Mouse (Mus musculus): ENCODE measurements at regions not wholly inside any gene's neighbourhood (a gene's known extent, or its start where the extent isn't known, plus 50 kb on each side); places are given as distances from the start of the nearest gene placed in this dataset.

DNA sequence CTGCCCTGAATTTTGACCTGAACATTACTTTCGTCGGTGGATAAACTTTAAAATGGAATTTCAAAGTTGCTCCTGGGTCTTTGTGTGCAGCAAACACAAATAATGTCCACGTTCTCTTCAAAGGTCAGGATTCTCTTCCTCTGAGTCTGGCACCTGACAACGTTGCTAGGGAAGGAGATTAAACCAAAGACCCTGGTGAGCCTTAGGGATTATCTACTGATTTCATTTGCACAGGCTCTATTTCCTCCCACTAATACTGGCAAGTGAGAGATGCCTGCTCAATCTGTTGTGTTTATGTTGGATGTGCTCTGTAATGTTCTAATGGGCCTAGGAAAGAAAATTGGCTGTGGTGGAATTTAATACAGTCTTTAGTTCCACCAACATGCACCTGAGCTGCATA lies 291.0 kb upstream of the Atp11b start:
- WGBS: 58% methylated on average over 4 of the region's 4 CpGs
- DNase-seq: no peak
- Histone ChIP-seq H3K4me3 (replicated peaks; ENCODE audit: insufficient read depth, low read depth, low read length) (no peak overlapping the region), H3K27ac (ENCODE audit: insufficient read depth, low read length) (no peak overlapping the region), H3K4me1 (ENCODE audit: control insufficient read depth, insufficient read depth, low read length) (no peaks in the 10 kb centered on the region), H3K27me3 (ENCODE audit: control insufficient read depth, insufficient read depth, low read length) (no peaks in the 10 kb centered on the region)
- no peak for TF ChIP-seq POLR2A (IDR thresholded peaks at IDR 0.05; ENCODE audit: borderline replicate concordance, insufficient read depth, low read length)
- TF ChIP-seq CTCF (IDR thresholded peaks at IDR 0.05; ENCODE audit: borderline replicate concordance, insufficient read depth, low read depth, low read length): no peak

DNA sequence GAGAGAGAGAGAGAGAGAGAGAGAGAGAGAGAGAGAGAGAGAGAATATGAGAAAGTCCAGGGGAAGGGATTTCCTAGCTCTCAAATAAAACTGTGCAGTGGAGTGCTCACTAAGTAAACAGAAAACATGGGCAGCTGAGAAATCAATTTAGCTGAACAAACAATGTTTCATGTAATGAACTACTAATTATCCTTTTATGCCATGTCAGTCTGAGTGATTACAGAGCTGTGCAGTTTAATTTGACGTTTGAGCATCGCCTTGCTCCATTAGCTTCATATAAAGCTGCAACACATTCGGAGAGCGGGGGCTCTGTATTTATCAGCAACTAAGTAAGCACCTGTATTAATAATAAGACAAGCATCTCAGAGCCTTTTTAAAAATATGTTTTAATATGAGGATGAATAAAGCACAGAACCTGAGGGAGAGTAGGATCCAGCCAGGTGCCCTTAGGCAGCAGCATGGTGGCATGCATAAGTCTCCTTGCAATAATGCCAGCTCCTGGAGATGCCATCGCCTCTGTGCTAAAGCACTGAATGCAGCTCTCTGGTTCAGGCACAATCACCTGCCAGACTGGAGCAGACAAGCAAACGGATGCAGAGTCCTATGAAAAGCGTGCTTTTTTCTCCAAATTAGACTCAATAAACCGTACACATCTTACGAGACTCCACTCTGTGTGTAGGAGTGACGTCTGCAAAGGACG lies 289.5 kb upstream of the Atp11b start:
- Histone ChIP-seq H3K27me3 (ENCODE audit: control insufficient read depth, insufficient read depth, low read length) (no peaks in the 10 kb centered on the region), H3K4me1 (ENCODE audit: control insufficient read depth, insufficient read depth, low read length) (no peaks in the 10 kb centered on the region), H3K4me3 (replicated peaks; ENCODE audit: insufficient read depth, low read depth, low read length) (no peak overlapping the region), H3K27ac (ENCODE audit: insufficient read depth, low read length) (no peak overlapping the region)
- 80% methylated on average over 11 of the region's 11 CpGs for WGBS
- DNase-seq: no peak
- TF ChIP-seq CTCF (IDR thresholded peaks at IDR 0.05; ENCODE audit: borderline replicate concordance, insufficient read depth, low read depth, low read length): no peak
- no peak for TF ChIP-seq POLR2A (IDR thresholded peaks at IDR 0.05; ENCODE audit: borderline replicate concordance, insufficient read depth, low read length)

DNA sequence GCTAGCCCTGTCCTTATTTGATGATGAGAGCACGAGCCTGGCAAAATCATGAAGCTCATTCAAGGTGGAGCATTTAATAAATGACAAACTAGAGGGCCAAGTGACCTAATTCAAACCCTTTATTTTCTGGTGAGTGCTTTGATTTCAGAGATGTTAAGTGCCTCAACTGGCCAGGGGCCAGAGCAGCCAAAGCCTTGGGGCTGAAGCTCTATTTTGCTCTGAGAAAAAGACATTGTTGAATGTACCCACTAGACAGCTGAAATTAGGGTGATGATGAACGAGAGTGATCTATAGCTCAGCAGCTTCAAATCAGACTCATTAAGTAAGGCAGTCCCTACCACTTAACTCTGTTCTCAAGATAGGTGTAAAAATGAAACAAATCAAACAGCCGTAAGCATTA lies 287.9 kb upstream of the Atp11b start:
- Histone ChIP-seq H3K27me3 (ENCODE audit: control insufficient read depth, insufficient read depth, low read length) (no peaks in the 10 kb centered on the region), H3K27ac (ENCODE audit: insufficient read depth, low read length) (no peak overlapping the region), H3K4me3 (replicated peaks; ENCODE audit: insufficient read depth, low read depth, low read length) (no peak overlapping the region), H3K4me1 (ENCODE audit: control insufficient read depth, insufficient read depth, low read length) (no peaks in the 10 kb centered on the region)
- TF ChIP-seq POLR2A (IDR thresholded peaks at IDR 0.05; ENCODE audit: borderline replicate concordance, insufficient read depth, low read length) (no peak), CTCF (IDR thresholded peaks at IDR 0.05; ENCODE audit: borderline replicate concordance, insufficient read depth, low read depth, low read length) (no peak)
- WGBS: 72% methylated on average over 3 of the region's 3 CpGs
- DNase-seq: no peak

DNA sequence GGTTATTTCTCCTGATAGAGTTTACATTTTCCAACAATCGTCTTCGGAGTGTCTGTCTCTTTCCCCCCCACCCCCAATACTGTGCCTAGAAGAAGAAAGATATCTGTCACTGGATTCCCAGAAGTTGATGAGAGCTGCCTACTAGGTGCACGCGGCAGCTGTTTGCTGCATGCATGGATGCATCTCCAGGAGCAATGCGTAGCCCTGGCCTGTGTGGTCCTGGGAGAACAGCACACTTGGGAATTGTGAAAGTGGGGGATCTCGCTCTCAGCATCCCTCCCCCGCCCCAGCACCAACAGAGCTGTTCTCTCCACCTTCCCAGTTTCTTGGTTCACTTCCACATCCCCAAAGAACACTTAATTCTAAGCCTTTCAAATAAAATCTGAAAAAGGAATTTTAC lies 280.6 kb upstream of the Atp11b start:
- H3K4me1 ChIP-seq (ENCODE audit: control insufficient read depth, insufficient read depth, low read length): no peaks in the 10 kb centered on the region
- no peak for DNase-seq
- TF ChIP-seq CTCF (IDR thresholded peaks at IDR 0.05; ENCODE audit: borderline replicate concordance, insufficient read depth, low read depth, low read length): no peak
- no peak for TF ChIP-seq POLR2A (IDR thresholded peaks at IDR 0.05; ENCODE audit: borderline replicate concordance, insufficient read depth, low read length)
- no peak overlapping the region for H3K4me3 ChIP-seq (replicated peaks; ENCODE audit: insufficient read depth, low read depth, low read length)
- H3K27ac ChIP-seq (ENCODE audit: insufficient read depth, low read length): no peak overlapping the region
- no peaks in the 10 kb centered on the region; the same call in 1 of the 2 replicates for H3K27me3 ChIP-seq (ENCODE audit: control insufficient read depth, insufficient read depth, low read length)
- 30% methylated on average over 7 of the region's 7 CpGs for WGBS

DNA sequence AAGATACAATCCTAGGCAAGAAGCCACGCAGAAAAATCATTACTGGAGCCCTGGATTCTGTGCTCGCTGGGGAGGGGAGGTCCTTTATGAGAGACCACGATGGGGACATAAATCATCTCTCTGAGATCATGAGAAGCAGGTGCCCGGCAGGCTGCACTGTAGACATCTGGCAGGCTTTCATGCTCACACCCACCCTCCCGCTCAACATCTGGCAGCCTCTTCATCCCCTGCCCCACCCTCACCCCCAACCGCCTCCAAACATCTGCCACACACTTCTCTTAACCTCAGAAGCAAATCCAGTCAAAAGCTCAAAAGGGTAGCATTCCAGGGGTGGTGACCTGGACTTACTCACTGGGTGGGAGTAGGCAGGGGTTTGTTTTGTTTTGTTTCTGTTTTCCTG lies 279.5 kb upstream of the Atp11b start:
- no peak for TF ChIP-seq POLR2A (IDR thresholded peaks at IDR 0.05; ENCODE audit: borderline replicate concordance, insufficient read depth, low read length)
- no peak for TF ChIP-seq CTCF (IDR thresholded peaks at IDR 0.05; ENCODE audit: borderline replicate concordance, insufficient read depth, low read depth, low read length)
- WGBS: 36% methylated on average over 6 of the region's 6 CpGs
- Histone ChIP-seq H3K27me3 (ENCODE audit: control insufficient read depth, insufficient read depth, low read length) (no peaks in the 10 kb centered on the region; the same call in 1 of the 2 replicates), H3K4me1 (ENCODE audit: control insufficient read depth, insufficient read depth, low read length) (no peaks in the 10 kb centered on the region), H3K27ac (ENCODE audit: insufficient read depth, low read length) (no peak overlapping the region), H3K4me3 (replicated peaks; ENCODE audit: insufficient read depth, low read depth, low read length) (no peak overlapping the region)
- no peak for DNase-seq

DNA sequence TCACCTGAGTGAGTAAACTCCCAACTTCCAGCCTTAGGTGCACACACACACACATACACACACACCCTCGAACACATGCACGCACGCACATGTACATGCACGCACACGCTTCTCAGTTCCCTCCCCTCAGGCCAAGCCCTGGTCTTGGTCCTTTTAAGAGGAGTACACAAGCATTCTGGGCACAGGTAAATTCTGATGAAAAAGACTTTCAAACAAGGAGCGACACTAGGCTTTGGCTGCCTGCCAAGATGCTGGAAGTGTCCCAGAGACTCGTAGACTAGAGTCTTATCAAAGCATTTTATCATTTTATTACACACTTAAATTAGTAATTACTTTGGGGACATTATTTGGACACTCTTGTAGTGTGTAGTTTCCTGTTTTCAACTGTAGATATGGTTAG lies 278.6 kb upstream of the Atp11b start:
- no peak overlapping the region for H3K4me3 ChIP-seq (replicated peaks; ENCODE audit: insufficient read depth, low read depth, low read length)
- H3K4me1 ChIP-seq (ENCODE audit: control insufficient read depth, insufficient read depth, low read length): no peaks in the 10 kb centered on the region
- H3K27me3 ChIP-seq (ENCODE audit: control insufficient read depth, insufficient read depth, low read length): no peaks in the 10 kb centered on the region; the same call in 1 of the 2 replicates
- WGBS: 68% methylated on average over 7 of the region's 7 CpGs
- no peak for DNase-seq
- H3K27ac ChIP-seq (ENCODE audit: insufficient read depth, low read length): no peak overlapping the region
- TF ChIP-seq POLR2A (IDR thresholded peaks at IDR 0.05; ENCODE audit: borderline replicate concordance, insufficient read depth, low read length) (no peak), CTCF (IDR thresholded peaks at IDR 0.05; ENCODE audit: borderline replicate concordance, insufficient read depth, low read depth, low read length) (no peak)

DNA sequence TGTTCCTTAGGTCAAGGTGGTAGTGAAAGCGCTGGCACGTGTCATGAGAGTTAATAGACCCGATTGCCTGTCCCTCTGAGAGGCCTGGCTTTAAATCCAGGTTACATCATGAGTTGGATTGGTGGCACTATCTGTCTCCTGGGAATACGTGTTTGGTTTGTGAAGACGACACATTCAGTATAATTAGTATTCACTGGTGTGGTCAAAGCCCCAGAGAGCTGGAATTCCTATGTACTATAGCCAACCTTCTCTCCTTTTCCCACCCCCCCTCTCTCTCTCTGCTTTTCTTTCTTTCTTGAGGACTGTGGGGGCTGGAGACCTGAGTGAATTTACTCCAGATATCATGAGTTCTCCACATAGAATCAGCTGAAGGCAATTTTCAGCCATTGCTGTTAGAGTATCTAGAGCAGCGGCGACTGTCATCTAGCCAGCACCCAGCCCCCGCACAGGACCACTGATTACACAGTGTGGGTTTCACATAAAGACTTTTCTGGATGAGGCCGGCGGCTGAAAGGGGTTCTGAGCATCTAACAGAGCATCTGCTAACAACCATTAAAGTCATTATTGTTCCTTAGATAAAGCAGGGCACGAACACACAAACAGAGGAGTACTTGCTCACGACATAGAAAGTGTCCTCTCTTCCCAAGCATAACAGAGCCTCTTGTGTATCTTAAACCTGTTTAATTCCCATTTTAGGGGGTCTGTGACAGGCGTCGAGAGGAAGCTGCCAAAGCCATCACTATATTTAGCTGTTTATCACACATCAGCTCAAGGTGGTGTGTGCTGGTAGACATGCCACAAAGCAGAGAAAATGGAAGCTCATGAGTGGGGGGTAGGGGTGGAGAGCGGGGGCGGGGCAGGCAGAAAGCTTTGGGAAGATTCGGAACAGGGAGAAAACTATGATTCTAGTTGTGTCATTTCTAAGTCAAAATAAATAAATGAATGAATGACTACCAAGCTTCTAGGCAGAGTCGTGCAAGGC lies 272.9 kb upstream of the Atp11b start:
- Histone ChIP-seq H3K4me1 (ENCODE audit: control insufficient read depth, insufficient read depth, low read length) (no peaks in the 10 kb centered on the region), H3K27ac (ENCODE audit: insufficient read depth, low read length) (no peak overlapping the region), H3K27me3 (ENCODE audit: control insufficient read depth, insufficient read depth, low read length) (no peaks in the 10 kb centered on the region), H3K4me3 (replicated peaks; ENCODE audit: insufficient read depth, low read depth, low read length) (no peak overlapping the region)
- no peak for DNase-seq
- no peak for TF ChIP-seq POLR2A (IDR thresholded peaks at IDR 0.05; ENCODE audit: borderline replicate concordance, insufficient read depth, low read length)
- TF ChIP-seq CTCF (IDR thresholded peaks at IDR 0.05; ENCODE audit: borderline replicate concordance, insufficient read depth, low read depth, low read length): no peak
- 55% methylated on average over 18 of the region's 18 CpGs for WGBS
